Mouse (Mus musculus) cerebellum, postnatal 36 days (tissue): ENCODE results near the gene Hydin.
A peak's percentile ranks its signal among the peaks of the same experiment; 100 is the strongest.
"Not testable (repeated sequence)": the region's sequence is repeated elsewhere in the genome, so short reads cannot be mapped to it uniquely, and the experiment has no call there.

Experiments
- DNase-seq, 2 experiments: peaks; one replicate each; pipeline ENCODE4 v3.0.0; 2021 to 2022; ENCODE audit warnings: mixed read lengths in 2 of 2

The Hydin gene

DNA sequence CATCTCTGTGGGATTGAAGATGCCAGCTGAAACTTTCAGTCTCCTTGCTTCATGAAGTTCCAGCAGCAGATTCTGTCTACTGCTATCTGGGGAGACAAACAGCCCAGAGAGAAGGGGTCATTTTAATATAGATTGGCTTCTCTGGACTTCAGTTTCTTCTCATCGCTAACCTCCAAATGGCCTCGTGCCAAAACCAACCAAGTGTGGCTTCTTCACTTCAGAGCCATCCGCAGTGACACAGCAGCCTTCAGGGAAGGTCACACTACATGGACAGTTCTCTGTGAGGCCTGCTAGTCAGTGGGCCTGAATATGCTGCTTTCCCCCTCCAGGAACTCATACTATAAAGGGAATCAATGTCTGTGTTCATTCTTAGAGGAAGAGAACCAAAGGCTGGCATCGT, 187.7 kb downstream of the Hydin start:
- no peak for DNase-seq

DNA sequence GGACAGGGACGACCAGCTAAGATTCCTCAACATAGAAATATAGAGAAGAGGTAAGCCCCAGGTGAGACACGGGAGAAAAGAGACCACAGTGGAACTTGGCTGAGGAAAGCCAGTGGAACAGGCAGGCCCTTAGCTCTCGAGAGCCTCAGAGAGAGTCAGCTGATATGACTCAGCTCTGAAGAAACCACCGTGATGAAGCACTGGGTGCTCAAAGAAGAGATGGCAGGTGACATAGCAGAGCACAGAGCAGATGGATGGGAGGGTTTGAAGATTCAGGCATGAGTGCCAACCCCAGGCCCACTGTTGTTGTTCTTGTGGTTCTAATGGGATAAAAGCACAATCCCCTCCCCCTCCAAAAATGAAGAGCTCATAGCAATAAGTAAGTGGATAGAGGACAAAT, 190.6 kb downstream of the Hydin start:
- no peak for DNase-seq

DNA sequence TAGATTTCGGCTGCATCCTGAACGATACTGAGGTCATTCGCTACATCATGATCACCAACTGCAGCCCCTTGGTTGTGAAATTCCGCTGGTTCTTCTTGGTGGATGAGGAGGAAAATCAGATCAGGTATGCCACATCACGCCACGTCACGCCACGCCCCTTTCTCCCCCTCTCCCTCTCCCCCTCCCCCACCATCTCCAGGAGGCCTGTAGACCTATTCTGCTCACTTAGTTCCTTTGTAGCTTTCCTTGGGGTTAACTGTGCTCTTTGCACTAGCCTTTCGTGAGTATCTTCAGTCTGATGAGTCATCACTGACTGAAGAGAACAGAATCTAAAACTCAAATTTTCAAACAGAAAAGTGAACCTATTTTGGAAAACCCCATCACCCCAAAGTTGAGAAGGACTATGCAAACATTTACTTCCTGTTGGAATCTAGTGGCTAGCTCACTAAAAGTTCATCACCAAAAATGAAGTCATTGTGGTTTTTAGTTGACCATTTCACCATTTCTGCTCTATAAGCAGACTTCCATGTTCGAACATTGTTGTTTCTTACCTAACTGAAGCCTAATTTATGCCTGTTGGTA, 195.9 kb downstream of the Hydin start:
- no peak for DNase-seq

DNA sequence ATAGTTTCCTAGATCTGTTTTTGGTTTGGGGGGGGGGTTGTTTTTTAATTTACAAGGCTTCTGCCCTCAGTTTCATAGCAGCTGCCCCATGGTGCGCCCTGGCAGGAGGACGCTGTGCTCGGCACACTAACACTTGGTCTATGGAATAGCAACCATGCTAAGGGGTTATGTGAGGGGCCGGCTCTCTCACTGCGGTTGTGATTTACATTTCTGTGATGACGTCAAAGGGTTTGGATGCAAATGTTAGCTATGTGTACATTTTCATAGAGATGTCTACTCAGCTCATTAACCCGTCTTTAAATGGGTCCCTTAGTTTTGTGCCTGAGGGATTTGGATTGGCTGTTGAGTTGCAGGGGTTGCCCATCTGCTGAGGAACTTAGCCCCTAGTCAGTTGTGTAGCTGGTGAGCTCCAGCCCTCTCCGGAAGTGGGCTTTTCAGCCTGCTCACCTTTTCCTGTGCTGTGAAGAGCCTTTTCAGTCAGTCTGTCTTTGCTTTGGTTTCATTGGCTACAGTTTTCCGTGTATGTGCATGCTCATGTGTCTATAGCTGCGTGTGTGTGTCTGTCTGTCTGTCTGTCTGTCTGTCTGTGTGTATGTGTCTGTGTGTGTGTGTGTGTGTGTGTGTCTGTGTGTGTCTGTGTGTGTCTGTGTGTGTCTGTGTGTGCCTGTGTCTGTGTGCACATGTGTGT, 197.1 kb downstream of the Hydin start:
- DNase-seq, result no peak

DNA sequence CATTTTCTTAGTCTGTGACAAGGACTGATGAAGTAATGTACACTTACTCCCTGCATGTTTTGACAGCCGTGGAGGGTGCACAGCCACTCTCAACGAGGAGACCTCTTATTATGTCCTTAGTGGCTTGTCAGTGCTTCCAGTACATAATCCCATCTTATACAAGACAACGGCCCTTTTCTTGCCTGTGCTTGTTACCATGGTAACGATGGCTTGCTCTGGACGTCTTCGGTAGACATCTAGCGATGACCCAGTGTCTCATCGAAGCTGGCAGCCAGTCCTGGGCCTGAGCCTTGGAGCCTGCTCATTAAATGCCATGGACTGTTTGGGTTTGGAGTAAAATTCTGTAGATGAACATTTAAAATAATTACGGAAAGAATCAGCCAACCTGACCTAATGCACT, 198.8 kb downstream of the Hydin start:
- no peak for DNase-seq

DNA sequence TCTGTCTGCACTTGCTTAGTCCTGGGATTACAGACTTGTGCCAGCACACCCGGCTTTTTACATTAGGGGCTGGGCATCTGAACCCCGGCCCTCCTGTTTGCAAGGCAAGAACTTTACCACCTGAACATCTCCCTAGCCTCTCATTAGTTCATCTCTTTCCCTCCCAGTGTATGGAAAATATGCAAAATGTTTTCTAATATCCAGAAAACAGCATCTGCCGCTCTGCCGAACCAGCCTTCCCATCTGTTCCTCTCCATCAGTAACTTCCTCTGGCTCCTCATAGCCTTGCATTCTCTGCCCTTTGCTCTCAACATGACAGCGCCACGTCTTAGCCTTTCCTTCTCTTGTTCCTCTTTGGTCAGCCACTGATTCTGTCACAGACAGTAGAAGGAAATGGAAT, 210.5 kb downstream of the Hydin start:
- no peak for DNase-seq

DNA sequence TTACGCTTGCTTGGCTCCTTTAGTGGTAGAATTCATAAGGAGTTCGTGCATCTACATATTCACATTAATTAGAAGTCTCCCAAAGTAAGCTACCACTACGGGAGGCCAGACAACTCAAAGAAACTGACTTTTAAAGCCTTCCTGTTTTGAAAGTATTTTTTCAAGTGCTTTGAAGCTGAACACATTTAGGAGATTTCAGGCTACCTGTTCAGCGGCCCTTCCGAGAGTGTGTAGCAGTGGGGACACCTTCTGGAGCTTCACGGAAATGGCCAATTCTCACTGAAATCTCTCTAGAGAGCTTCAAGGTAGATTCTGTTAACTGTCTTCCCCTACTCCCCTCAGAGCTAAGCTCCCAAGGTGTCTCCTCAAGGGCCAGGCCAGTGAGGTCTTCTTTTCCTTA, 211.8 kb downstream of the Hydin start:
- peak; percentile 62 to 74 for DNase-seq

DNA sequence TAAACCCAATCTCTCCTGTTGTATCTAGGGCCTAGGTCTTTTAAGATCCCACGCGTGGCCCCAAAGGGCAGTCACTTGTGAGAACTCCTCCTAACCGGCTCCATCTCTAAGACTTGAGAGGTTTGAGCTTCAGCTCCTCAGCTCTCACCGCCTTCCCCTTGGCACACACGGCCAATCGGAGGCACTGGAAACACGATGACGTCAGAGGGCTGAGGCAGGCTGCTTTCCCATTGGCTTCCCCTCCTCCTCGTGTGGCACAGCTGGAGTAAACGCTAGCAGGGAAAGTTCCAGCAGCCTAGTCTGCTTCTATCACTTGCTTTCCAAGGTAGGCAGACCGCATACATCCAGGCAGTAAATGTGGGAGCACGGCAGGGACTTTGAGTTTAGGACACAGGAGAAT, 212.6 kb downstream of the Hydin start:
- DNase-seq, result no peak

DNA sequence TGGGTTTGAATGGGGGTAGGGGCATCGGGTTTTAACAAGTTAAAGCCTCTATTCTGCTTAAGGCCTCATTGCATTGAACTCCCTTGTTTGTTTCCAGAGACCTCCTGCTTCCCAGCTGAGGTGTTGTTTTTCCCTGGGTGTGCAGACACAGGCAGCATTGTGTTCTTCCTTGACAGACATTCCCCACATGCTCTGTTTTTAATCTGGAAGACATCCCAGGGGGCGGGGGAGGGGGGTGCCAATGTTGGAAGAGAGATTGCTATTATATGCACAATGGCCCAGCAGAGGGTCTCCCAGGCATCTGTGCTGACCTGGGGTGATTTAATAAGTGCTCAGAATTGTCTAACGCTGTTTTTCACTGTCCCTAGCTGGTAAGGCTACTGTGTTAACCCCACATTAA, 215.5 kb downstream of the Hydin start:
- no peak for DNase-seq

DNA sequence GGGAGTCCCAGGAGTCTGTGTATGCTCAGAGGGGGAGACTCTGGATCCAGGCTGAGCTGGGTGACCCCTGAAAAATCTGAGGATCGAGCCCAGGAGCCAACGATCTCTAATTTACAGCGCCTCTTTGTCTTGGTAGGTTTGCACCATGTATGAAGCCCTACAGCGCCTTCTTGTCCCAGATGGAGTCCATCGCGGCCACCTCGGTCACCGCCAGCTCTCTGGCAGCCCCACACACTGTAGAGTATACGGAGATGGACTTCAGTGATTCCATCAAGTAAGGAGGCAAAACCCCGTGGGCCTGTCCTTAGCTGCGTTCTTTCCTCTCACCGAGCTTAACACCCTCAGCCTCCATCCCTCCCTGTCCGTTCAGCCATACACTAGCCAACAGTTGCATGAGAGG, 218.5 kb downstream of the Hydin start:
- DNase-seq, result no peak

DNA sequence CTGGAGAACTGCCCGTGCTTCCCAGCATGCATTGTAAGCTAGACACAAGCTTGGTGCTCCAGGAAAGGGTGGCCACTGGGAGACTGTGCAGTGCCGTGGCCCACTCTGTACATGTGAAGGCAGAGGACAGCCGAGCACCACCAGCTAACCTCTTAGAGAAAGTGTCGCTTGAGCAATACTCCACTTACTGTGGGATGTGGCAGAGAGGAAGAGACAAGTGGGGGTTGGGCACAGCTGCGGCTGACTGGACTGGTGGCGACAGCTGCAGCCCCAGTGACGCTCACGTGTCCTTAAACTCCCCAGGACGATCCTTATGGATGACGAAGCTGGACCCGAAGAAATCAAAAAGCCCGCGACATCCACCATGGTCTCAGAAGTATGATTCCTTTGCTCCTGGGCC, 219.2 kb downstream of the Hydin start:
- DNase-seq, result no peak

DNA sequence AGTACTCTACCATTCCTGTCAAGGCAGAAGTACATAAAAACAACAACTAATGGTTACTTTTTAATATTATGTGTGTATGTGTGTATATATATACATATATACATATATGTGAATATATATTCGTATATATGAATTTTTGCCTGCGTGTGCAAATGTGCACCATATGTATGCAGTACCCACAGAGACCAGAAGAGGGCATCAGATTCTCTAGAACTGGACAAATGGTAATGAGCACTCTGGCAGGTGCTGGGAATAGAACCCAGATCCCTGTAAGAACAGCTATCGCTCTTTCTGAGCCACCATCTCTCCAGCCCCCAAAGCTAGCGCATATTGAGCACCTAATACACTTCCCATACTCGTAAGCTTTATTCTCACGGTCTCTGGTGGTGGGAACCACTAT, 220.9 kb downstream of the Hydin start:
- no peak for DNase-seq

DNA sequence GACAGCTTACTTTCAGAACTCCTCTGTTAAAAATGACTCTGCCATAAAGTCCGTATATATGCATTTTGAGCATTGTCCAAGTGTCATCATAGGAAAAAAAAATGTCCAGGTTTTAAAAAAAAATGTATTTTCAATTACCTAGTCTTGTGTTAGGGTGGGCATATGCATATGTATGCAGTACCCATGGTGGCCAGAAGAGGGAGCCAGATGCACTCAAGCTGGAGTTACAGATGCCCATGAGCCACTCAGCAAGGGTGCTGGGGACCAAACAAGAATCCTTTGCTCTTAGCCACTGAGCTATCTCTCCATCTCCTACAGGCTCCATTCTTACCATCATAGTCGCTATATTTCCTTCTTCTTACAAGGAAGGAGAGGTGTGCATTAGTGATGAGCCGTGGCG, 222.6 kb downstream of the Hydin start:
- DNase-seq, result no peak

DNA sequence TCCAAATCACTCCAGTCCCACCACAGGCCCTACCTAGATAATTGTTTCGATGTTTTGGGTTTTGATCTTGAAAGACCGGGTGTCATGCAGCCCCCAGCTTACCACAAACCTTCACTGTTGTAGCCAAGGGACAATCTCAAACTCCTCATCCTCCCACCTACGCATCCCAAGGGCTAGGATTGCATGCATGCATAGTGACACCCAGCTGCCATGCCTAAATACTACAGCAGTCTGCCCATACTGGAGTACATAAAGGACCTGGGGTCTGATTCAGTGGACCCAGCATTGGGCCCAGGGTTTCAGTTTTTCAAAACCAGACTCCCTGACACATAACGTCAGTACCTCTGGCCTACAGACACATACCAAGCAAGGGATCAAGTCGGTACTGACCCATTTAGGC, 224.3 kb downstream of the Hydin start:
- no peak for DNase-seq

DNA sequence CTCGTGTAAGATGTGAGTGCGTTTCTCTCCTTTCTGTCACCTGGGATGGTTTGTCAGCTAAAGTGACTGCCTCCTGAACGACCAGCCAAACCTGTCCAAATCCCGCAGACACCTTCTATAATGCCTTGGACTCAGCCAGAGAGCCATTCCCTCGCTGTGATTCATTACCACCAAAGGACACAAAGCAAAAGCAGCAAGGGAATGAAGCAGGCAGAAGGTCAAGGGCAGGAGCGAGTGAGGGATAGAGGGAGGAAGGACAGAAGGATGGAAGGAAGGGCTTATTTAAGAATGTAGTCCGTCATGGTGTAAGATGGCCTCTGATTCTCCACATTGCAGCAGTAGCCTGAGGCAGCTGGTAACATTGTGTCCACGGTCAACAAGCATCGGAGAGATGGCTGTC, 229.5 kb downstream of the Hydin start:
- DNase-seq, result no peak

DNA sequence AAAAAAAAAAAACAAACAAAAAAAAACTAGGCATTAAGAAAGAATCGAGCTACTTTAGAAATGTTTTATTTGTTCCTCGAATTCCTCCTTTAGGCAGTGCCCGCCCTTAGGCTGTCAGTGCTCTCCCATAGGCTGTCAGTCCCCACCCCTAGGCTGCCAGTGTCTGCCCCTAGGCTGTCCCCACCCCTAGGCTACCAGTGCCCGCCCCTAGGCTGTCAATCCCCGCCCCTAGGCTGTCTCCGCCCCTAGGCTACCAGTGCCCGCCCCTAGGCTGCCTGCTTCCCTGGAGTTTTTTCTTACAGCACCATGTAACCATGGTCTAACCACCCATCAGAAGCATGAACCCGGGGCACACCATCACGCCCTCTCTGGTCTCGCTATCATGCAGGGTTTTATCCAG, 233.5 kb downstream of the Hydin start:
- DNase-seq, result no peak

DNA sequence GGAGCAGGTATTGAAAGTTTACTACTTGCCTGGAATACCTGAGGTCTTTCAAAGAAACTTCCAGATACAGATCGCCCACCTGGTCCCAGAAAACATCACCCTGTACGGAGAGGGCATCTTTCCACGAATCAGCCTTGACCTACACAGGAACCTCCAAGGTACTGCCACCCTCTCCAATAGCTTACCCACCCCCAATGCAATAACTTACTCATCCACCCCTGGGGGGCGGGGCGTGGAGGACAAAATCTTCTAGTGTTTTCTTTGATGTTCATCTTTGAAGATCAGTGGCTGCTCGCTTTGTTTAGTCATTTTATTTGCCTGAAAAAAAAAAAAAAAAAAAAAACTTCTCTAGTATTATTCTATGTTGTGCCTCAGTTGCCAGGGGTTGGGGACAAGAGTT, 233.9 kb downstream of the Hydin start:
- no peak for DNase-seq

DNA sequence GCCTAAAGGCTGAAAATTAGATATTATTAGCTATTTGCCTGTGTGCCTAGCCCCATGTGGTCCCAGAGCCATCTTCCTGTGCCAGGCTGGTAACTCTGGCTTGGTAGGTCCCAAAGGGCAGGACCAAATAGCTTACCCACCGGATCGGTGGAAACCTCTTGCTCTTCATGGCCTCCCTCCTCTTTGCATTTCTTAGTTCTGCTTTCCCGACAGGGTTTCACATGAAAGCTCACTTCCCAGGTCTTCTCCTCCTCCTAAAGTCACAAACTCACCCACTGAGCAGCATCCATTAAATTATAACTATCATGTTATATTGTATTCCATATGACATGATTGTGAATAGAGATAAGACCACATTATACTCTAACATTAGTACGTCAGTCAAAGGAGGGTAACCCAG, 234.6 kb downstream of the Hydin start:
- no peak for DNase-seq

DNA sequence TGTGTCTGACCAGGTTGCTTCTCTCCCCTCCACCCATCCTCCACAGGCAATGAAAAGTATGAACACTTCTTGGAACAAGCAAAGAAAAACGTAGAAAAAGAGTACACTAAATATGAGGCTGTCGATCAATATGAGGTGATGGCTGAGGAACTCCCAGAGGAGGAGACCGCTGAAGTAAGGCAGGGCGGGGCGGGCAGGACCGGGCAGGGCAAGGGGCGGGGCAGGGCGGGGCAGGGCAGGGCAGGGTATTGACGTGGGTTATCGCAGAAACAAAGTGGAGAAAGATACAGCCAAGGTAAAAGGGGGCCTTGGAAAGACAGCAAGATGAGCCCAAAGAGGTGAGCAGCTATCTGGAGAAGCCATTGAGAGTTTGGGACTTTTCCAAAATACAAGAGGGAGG, 236.1 kb downstream of the Hydin start:
- no peak for DNase-seq

DNA sequence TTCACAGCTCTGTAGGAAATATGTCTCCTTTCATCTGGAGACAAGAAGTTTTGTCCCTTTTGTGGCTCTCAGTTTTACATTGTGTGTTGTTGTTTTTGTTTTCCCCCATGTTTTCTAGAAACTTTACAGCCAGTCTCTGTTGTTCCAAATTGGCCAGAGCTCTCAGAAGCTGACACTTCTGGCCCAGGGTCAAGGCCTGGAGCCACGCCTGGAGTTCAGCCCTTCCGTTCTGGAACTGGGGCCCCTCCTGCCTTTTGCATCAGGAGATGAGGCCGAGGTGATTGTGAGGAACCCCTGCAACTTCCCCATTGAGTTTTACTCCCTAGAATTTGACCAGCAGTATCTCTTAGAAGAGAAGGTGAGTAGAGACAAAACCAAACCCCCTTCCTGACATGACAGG, 242.0 kb downstream of the Hydin start:
- DNase-seq, result peak; percentile 20 to 25

DNA sequence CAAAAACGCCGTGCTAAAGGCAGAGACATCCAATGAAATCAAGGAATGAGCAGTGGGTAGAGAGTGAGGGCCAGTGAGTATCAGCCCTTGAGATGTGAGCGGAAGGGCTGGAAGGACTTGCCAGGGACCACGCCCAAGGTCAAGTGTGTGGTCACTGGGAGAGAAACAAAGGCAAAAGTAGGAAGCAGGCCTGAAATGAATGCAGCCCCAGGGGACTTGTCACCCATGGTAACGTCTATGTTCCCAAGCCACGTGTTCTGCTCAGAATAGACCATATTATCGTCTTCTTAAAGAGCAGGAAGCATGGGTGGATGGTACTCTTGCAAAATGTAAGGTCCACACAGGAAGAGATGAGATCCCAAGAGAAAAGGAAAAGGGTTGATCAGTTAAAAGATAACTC, 253.0 kb downstream of the Hydin start:
- DNase-seq, result no peak

DNA sequence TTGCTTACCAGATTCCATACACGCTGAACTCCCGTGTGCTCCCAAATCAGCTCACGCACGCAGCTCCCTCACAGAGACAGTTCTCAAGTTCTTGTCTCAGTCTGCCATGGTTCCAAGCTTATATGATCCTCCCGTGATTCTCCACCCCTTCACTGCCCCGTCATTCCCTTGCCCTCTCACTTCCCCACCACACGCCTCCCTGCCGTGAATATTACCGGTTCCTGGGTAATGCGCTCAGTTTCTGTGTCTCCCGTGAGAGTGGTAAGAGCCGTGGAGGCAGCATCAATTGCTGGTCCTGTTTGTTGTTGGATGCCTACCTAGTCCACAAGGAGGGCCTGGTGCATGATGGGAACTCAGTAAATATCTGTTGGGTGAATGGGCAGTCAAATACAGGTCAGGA, 255.1 kb downstream of the Hydin start:
- no peak for DNase-seq

DNA sequence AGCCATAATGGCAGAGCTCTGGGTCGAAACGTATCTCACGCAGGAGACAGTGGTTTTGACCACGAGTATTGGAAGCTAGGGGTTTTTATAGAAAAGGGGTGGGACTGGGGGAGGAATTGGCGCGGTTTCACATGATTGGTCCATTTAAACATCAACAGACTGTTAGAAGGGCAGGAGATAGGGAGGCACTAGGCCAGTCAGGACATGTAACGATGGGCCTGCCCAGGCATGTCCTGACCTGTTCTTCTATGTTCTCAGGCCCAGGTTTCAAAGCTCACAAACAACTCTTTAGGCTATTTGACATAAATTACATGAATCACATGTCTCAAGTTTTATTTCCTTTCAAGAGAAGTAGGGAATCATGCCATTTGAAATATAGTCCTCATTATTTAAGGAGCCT, 255.7 kb downstream of the Hydin start:
- not testable (repeated sequence) for DNase-seq

DNA sequence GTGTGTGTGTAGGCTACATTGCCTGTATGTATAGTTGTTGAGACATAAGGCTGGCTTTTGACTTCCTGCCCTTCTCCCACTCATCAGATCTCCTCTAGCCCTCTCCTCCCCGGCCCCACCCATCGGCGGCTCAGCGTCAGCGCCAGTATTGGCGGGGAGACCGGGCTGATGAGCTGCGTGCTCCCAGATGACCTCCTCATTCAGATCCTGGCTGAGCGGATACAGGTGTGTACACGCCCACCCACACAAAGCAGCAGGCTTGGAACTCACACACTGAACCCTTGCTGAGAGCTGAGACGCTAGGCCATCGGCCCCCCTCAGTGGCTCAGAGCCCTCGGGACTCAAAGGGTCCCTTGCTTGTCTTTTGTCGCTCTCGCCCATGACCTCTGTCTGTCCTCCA, 256.2 kb downstream of the Hydin start:
- DNase-seq, result no peak

DNA sequence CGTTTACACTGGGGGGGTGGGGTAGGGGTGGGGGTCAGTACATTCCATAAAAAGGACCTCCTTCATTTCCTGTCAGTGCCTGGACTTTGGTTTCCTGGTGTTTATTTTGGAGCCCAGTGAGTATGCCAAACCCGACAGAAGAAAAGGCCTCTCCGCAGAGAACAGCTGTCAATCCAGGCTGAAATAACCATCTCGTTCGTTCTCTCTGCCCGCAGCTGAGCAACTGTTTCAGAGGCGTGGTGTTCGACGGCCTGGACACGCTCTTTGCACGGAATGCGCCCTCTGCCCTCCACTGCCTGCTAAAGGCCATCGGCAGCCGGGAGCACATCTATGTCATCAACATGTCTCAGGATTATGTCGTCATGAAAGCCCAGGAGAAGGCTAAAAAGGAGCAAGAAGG, 258.5 kb downstream of the Hydin start:
- DNase-seq, result no peak
